Mouse (Mus musculus): ENCODE data around the gene Dnmbp. TPM values are rescaled to one million over a fixed set of nuclear protein-coding genes. Genes with fewer than 3 reads are reported as not detected.

Gene Dnmbp
- polyA plus RNA-seq, 1 experiment from 2014 or later: 4.2 TPM

GRCm38 (mm10) chr19:43870418-43870817 lies 69.6 kb downstream of the Dnmbp start:
- Histone ChIP-seq H3K9me3 (replicated peaks) (no peaks in the 10 kb centered on the region), H3K36me3 (peaks cover 50% of the 10 kb centered on the region), H3K4me3 (no peak overlapping the region), H3K4me2 (no peak overlapping the region), H3K9ac (no peak overlapping the region), H3K27me3 (replicated peaks) (no peaks in the 10 kb centered on the region), H3K27ac (no peak overlapping the region), H3K4me1 (no peaks in the 10 kb centered on the region)
- ATAC-seq: no peak
- WGBS (ENCODE audit: insufficient replicate concordance): 83% methylated on average over 4 of the region's 4 CpGs

- Histone ChIP-seq H3K27me3 (replicated peaks) (no peaks in the 10 kb centered on the region), H3K4me2 (no peak overlapping the region), H3K4me3 (no peak overlapping the region), H3K4me1 (no peaks in the 10 kb centered on the region), H3K9me3 (replicated peaks) (no peaks in the 10 kb centered on the region), H3K9ac (no peak overlapping the region), H3K36me3 (peaks cover 39% of the 10 kb centered on the region), H3K27ac (no peak overlapping the region)
- ATAC-seq: no peak
- WGBS (ENCODE audit: insufficient replicate concordance): 68% methylated on average over 6 of the region's 6 CpGs
These were observed 82.6 kb downstream of the Dnmbp start for GRCm38 (mm10) chr19:43857347-43857746.

DNA sequence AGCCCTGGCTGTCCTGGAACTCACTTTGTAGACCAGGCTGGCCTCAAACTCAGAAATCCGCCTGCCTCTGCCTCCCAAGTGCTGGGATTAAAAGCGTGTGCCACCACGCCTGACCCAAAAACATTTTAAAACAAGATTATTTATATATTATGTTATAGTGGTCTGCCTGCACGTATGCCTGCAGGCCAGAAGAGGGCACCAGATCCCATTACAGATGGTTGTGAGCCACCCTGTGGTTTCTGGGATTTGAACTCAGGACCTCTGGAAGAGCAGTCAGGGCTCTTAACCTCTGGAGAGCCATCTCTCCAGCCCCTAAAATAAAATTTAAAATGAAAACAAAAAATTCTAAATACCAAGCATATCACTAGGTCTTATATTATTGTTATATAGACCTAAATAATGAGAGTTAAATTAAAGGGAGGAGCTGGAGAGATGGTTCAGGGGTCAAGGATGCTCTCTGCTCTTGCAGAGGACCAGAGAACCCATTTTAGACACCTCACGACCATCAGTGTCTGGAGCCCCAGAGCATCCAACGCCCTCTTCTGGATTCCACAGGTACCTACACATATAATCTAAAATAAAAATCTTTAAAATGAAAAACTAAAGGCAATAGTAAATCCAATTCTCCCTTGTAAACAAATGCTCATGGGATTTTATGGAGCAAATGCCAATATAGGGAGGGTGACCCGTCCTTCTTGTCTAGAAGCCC lies 87.0 kb downstream of the Dnmbp start:
- peaks cover 57% of the 10 kb centered on the region for H3K36me3 ChIP-seq
- no peak overlapping the region for H3K27ac ChIP-seq
- H3K27me3 ChIP-seq (replicated peaks): no peaks in the 10 kb centered on the region
- no peak overlapping the region for H3K9ac ChIP-seq
- no peak overlapping the region for H3K4me3 ChIP-seq
- WGBS (ENCODE audit: insufficient replicate concordance): 58% methylated on average over 7 of the region's 7 CpGs
- H3K9me3 ChIP-seq (replicated peaks): no peaks in the 10 kb centered on the region
- no peak for ATAC-seq
- no peak overlapping the region for H3K4me2 ChIP-seq
- no peaks in the 10 kb centered on the region for H3K4me1 ChIP-seq

GRCm38 (mm10) chr19:43851996-43852630 lies 87.9 kb downstream of the Dnmbp start:
- no peak overlapping the region for H3K9ac ChIP-seq
- peaks cover 66% of the 10 kb centered on the region for H3K36me3 ChIP-seq
- H3K4me3 ChIP-seq: no peak overlapping the region
- ATAC-seq: no peak
- 66% methylated on average over 21 of the region's 21 CpGs for WGBS (ENCODE audit: insufficient replicate concordance)
- H3K9me3 ChIP-seq (replicated peaks): no peaks in the 10 kb centered on the region
- H3K4me2 ChIP-seq: no peak overlapping the region
- H3K27me3 ChIP-seq (replicated peaks): no peaks in the 10 kb centered on the region
- no peak overlapping the region for H3K27ac ChIP-seq
- no peaks in the 10 kb centered on the region for H3K4me1 ChIP-seq

- H3K4me3 ChIP-seq: no peak overlapping the region
- H3K27ac ChIP-seq: no peak overlapping the region
- no peaks in the 10 kb centered on the region for H3K27me3 ChIP-seq (replicated peaks)
- H3K9ac ChIP-seq: no peak overlapping the region
- H3K36me3 ChIP-seq: peaks cover 56% of the 10 kb centered on the region
- WGBS (ENCODE audit: insufficient replicate concordance): 73% methylated on average over 11 of the region's 11 CpGs
- no peaks in the 10 kb centered on the region for H3K4me1 ChIP-seq
- H3K9me3 ChIP-seq (replicated peaks): no peaks in the 10 kb centered on the region
- H3K4me2 ChIP-seq: no peak overlapping the region
- no peak for ATAC-seq
These were observed 90.0 kb downstream of the Dnmbp start for GRCm38 (mm10) chr19:43850026-43850425.

- Histone ChIP-seq H3K9me3 (replicated peaks) (no peaks in the 10 kb centered on the region), H3K9ac (no peak overlapping the region), H3K36me3 (peaks cover 42% of the 10 kb centered on the region), H3K27ac (no peak overlapping the region), H3K27me3 (replicated peaks) (no peaks in the 10 kb centered on the region), H3K4me1 (no peaks in the 10 kb centered on the region), H3K4me2 (no peak overlapping the region), H3K4me3 (no peak overlapping the region)
- no peak for ATAC-seq
- 81% methylated on average over 15 of the region's 15 CpGs for WGBS (ENCODE audit: insufficient replicate concordance)
These were observed 92.0 kb downstream of the Dnmbp start for GRCm38 (mm10) chr19:43847966-43848365.

DNA sequence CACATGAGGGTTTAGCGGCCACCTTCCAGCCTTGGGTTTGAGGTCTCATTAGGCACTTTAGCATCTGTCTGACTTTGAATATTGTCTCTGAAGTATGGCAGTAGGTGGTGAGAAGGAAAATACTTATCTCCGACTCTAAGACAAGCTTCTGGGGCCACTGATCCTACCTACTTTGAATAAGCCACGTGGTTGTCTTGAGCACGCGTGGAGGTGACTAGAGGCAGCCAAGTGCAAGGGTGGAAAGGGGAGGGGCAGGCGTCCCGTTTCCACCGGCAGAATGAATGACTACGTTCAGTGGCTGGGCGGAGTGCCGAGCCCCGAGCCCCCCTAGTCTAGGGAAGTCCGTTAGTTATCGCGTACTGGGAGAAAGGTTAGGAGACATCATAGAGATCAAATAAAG lies 92.9 kb downstream of the Dnmbp start:
- Histone ChIP-seq H3K4me1 (no peaks in the 10 kb centered on the region), H3K4me2 (no peak overlapping the region), H3K27me3 (replicated peaks) (no peaks in the 10 kb centered on the region), H3K27ac (no peak overlapping the region), H3K36me3 (peaks cover 41% of the 10 kb centered on the region), H3K9me3 (replicated peaks) (no peaks in the 10 kb centered on the region), H3K4me3 (no peak overlapping the region), H3K9ac (no peak overlapping the region)
- 84% methylated on average over 15 of the region's 15 CpGs for WGBS (ENCODE audit: insufficient replicate concordance)
- no peak for ATAC-seq

- Histone ChIP-seq H3K36me3 (peaks cover 33% of the 10 kb centered on the region), H3K4me2 (no peak overlapping the region), H3K9ac (no peak overlapping the region), H3K27ac (no peak overlapping the region), H3K4me1 (no peaks in the 10 kb centered on the region), H3K27me3 (replicated peaks) (no peaks in the 10 kb centered on the region), H3K9me3 (replicated peaks) (no peaks in the 10 kb centered on the region), H3K4me3 (no peak overlapping the region)
- 56% methylated on average over 7 of the region's 7 CpGs for WGBS (ENCODE audit: insufficient replicate concordance)
- no peak for ATAC-seq
These were observed 94.6 kb downstream of the Dnmbp start for GRCm38 (mm10) chr19:43845331-43845908.

GRCm38 (mm10) chr19:43843184-43843583 lies 96.8 kb downstream of the Dnmbp start:
- 63% methylated on average over 9 of the region's 9 CpGs for WGBS (ENCODE audit: insufficient replicate concordance)
- Histone ChIP-seq H3K27me3 (replicated peaks) (no peaks in the 10 kb centered on the region), H3K36me3 (peaks cover 13% of the 10 kb centered on the region), H3K4me2 (no peak overlapping the region), H3K9ac (no peak overlapping the region), H3K4me1 (no peaks in the 10 kb centered on the region), H3K4me3 (no peak overlapping the region), H3K27ac (no peak overlapping the region), H3K9me3 (replicated peaks) (no peaks in the 10 kb centered on the region)
- no peak for ATAC-seq

DNA sequence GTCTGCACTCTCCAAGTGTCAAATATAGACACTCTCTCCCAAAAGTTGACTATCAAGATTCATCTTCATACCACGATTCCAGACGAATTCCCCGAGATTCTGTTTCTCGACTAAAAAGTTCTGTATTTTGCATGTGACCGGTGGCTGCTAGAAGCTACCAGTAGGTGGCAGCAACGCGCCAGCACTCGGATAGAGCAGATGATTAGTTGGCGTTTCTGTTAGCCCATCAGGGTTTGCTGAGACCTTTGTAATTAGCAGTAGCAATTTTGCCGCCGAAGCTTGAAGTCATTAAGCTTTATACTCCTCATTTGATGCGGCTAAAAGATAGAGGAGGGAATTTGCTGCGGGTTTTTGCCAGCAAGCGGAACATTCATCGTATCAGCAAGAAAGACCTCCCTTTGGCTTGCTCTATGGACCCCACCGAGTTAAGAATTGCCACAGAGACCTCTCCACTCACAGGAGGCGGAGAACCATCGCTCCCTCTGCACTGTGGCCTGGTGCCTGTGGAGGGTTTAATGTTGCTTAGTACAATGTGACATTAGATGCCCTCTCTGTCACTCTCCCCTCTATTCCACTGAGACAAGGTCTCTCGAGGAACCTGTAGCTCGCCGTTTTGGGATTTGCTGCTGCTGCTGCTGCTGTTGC lies 107.4 kb downstream of the Dnmbp start:
- WGBS (ENCODE audit: insufficient replicate concordance): 29% methylated on average over 21 of the region's 21 CpGs
- peaks cover 15% of the 10 kb centered on the region for H3K36me3 ChIP-seq
- no peak overlapping the region for H3K4me2 ChIP-seq

GRCm38 (mm10) chr19:43826855-43827254 lies 113.1 kb downstream of the Dnmbp start:
- Histone ChIP-seq H3K4me2 (no peak overlapping the region), H3K9ac (no peak overlapping the region), H3K9me3 (replicated peaks) (no peaks in the 10 kb centered on the region), H3K4me3 (no peak overlapping the region), H3K27ac (no peak overlapping the region), H3K27me3 (replicated peaks) (0 out of 2 replicates have a peak, but pooled peaks cover 6% of the 10 kb centered on the region), H3K4me1 (no peaks in the 10 kb centered on the region), H3K36me3 (peaks cover 12% of the 10 kb centered on the region)
- 57% methylated on average over 8 of the region's 8 CpGs for WGBS (ENCODE audit: insufficient replicate concordance)
- ATAC-seq: no peak

More for the DNA sequence above, 107.4 kb downstream of the Dnmbp start:
- ATAC-seq: no peak
- Histone ChIP-seq H3K9ac (no peak overlapping the region), H3K9me3 (replicated peaks) (no peaks in the 10 kb centered on the region), H3K27ac (no peak overlapping the region), H3K4me1 (no peaks in the 10 kb centered on the region), H3K27me3 (replicated peaks) (0 out of 2 replicates have a peak, but pooled peaks cover 6% of the 10 kb centered on the region), H3K4me3 (no peak overlapping the region)

Measured in liver, embryonic 12.5 days (tissue).